Mouse (Mus musculus) stomach, embryonic 14.5 days (tissue): Measurements from ENCODE around the gene Grik1. TPM values are rescaled to one million over a fixed set of nuclear protein-coding genes. Genes with fewer than 3 reads are reported as not detected.

Experiments used
- ATAC-seq: fragments of 200-750 bp; cut with Nextera tagmentation; 2 replicates; pipeline ENCODE4 v1.8.0; 2017; ENCODE audit warnings: low read depth, moderate TSS enrichment; ENCODE audit not compliant: insufficient number of reproducible peaks, insufficient read depth, low FRiP score
- H3K27ac ChIP-seq: fragments of 300-500 bp; sonication (generic); 2 replicates; pipeline ENCODE4 v1.5.1; 2014; ENCODE audit warnings: mild to moderate bottlenecking, low read length, moderate library complexity, mixed read lengths
- H3K27me3 ChIP-seq: fragments of 300-500 bp; sonication (generic); 2 replicates; pipeline ENCODE4 v1.6.1; 2014; ENCODE audit warnings: low read length, control low read depth, mixed read lengths; ENCODE audit not compliant: control insufficient read depth, insufficient read depth
- H3K36me3 ChIP-seq: fragments of 300-500 bp; sonication (generic); 2 replicates; pipeline ENCODE4 v1.6.1; 2014; ENCODE audit warnings: mild to moderate bottlenecking, control low read depth, low read length, moderate library complexity, mixed read lengths; ENCODE audit not compliant: control insufficient read depth, insufficient read depth
- H3K4me1 ChIP-seq: fragments of 300-500 bp; sonication (generic); 2 replicates; pipeline ENCODE4 v1.6.1; 2014; ENCODE audit warnings: low read length, control low read depth, mixed read lengths; ENCODE audit not compliant: control insufficient read depth, insufficient read depth
- H3K4me2 ChIP-seq: fragments of 300-500 bp; sonication (generic); replicated peaks from 2 replicates; pipeline ENCODE4 v1.6.1; 2014; ENCODE audit warnings: low read depth, low read length, control low read depth
- H3K4me3 ChIP-seq: fragments of 300-500 bp; sonication (generic); 2 replicates; pipeline ENCODE4 v1.5.1; 2014; ENCODE audit warnings: low read depth, low read length, control low read depth
- H3K9ac ChIP-seq: fragments of 300-500 bp; sonication (generic); replicated peaks from 2 replicates; pipeline ENCODE4 v1.6.1; 2014; ENCODE audit warnings: low read depth, mild to moderate bottlenecking, control low read depth, low read length, moderate library complexity, mixed read lengths
- H3K9me3 ChIP-seq: fragments of 300-500 bp; sonication (generic); 2 replicates; pipeline ENCODE4 v1.6.1; 2016; ENCODE audit warnings: low read depth, low read length, control low read depth; ENCODE audit not compliant: control insufficient read depth
- WGBS: fragments of 180-500 bp; shearing (Covaris S2); extraction: QIAGEN DNeasy Blood & Tissue Kit; methylation state at CpG from one replicate; pipeline ENCODE4 v1.1.7; 2014; 5-methylcytosine and 5-hydroxymethylcytosine counted together
- polyA plus RNA-seq: library from polyadenylated mRNA; unstranded; fragments of >200 nt; fragmentation: Nextera tagmentation; extraction: Ambion mirVana; gene quantifications from 2 replicates; pipeline ENCODE4 v1.2.1, GENCODE M21; 2014

The Grik1 gene
- polyA plus RNA-seq: 5.1 and 5.3 TPM in 2 replicates

- WGBS: under 1% methylated on average over 27 of the region's 27 CpGs
- Histone ChIP-seq H3K9ac (no peak within 1 kb of the TSS; the same call in 1 of the 2 replicates), H3K36me3 (no peaks in the 10 kb centered on the region)
Observed at GRCm38 (mm10) chr16:88290132-88290772, at the start of gene Grik1. TSS of gene Grik1 (minus strand) at chr16:88290265.

GRCm38 (mm10) chr16:88294209-88294608 is 4.1 kb upstream of the Grik1 start:
- no peak for ATAC-seq
- Histone ChIP-seq H3K27ac (no peak overlapping the region), H3K27me3 (peaks cover 5% of the 10 kb centered on the region; the same call in 1 of the 2 replicates), H3K9ac (no peak overlapping the region), H3K4me3 (no peak overlapping the region), H3K36me3 (no peaks in the 10 kb centered on the region), H3K4me1 (no peaks in the 10 kb centered on the region), H3K9me3 (no peaks in the 10 kb centered on the region), H3K4me2 (no peak overlapping the region)
- 50% methylated on average over 3 of the region's 3 CpGs for WGBS

More at GRCm38 (mm10) chr16:88290132-88290772, at the start of gene Grik1:
- ATAC-seq: peak; percentile 73
- H3K4me1 ChIP-seq: no peaks in the 10 kb centered on the region
- peak within 1 kb of the TSS; percentile 40 for H3K4me3 ChIP-seq
- H3K4me2 ChIP-seq: peak within 1 kb of the TSS; percentile 89
- peaks cover 13% of the 10 kb centered on the region; the same call in 1 of the 2 replicates for H3K27me3 ChIP-seq
- no peak within 1 kb of the TSS for H3K27ac ChIP-seq
- H3K9me3 ChIP-seq: no peaks in the 10 kb centered on the region

- H3K9me3 ChIP-seq: no peaks in the 10 kb centered on the region
- no peak overlapping the region for H3K27ac ChIP-seq
- H3K27me3 ChIP-seq: peaks cover 13% of the 10 kb centered on the region; the same call in 1 of the 2 replicates
- WGBS: under 1% methylated on average over 37 of the region's 40 CpGs
- H3K9ac ChIP-seq: no peak overlapping the region; the same call in 1 of the 2 replicates
- peak overlapping the region; percentile 40 for H3K4me3 ChIP-seq
- H3K4me1 ChIP-seq: no peaks in the 10 kb centered on the region
- H3K36me3 ChIP-seq: no peaks in the 10 kb centered on the region
- peak overlapping the region; percentile 89 for H3K4me2 ChIP-seq
- ATAC-seq: peak; percentile 74
Observed at GRCm38 (mm10) chr16:88289421-88290081, 514 bp downstream of the Grik1 start.

- WGBS: 76% methylated on average over 4 of the region's 4 CpGs
- H3K4me1 ChIP-seq: no peaks in the 10 kb centered on the region
- no peak for ATAC-seq
Observed at GRCm38 (mm10) chr16:88258407-88258806, 31.7 kb downstream of the Grik1 start.

GRCm38 (mm10) chr16:88257072-88257471 is 33.0 kb downstream of the Grik1 start:
- no peaks in the 10 kb centered on the region for H3K27me3 ChIP-seq
- no peak overlapping the region for H3K9ac ChIP-seq
- H3K27ac ChIP-seq: no peak overlapping the region
- ATAC-seq: no peak
- H3K4me1 ChIP-seq: no peaks in the 10 kb centered on the region
- H3K4me3 ChIP-seq: no peak overlapping the region
- WGBS: 80% methylated on average over 5 of the region's 5 CpGs
- H3K9me3 ChIP-seq: no peaks in the 10 kb centered on the region
- no peaks in the 10 kb centered on the region for H3K36me3 ChIP-seq
- H3K4me2 ChIP-seq: no peak overlapping the region

More at GRCm38 (mm10) chr16:88258407-88258806, 31.7 kb downstream of the Grik1 start:
- Histone ChIP-seq H3K4me3 (no peak overlapping the region), H3K4me2 (no peak overlapping the region), H3K36me3 (no peaks in the 10 kb centered on the region), H3K27me3 (no peaks in the 10 kb centered on the region), H3K9ac (no peak overlapping the region), H3K9me3 (no peaks in the 10 kb centered on the region), H3K27ac (no peak overlapping the region)

- ATAC-seq: no peak
- H3K9ac ChIP-seq: no peak overlapping the region
- no peak overlapping the region for H3K27ac ChIP-seq
- H3K36me3 ChIP-seq: no peaks in the 10 kb centered on the region
- 89% methylated on average over 3 of the region's 3 CpGs for WGBS
- no peaks in the 10 kb centered on the region for H3K9me3 ChIP-seq
- H3K4me2 ChIP-seq: no peak overlapping the region
- no peaks in the 10 kb centered on the region for H3K4me1 ChIP-seq
- H3K27me3 ChIP-seq: no peaks in the 10 kb centered on the region
- H3K4me3 ChIP-seq: no peak overlapping the region
Observed at GRCm38 (mm10) chr16:88256101-88256500, 34.0 kb downstream of the Grik1 start.

GRCm38 (mm10) chr16:88252676-88253075 is 37.4 kb downstream of the Grik1 start:
- Histone ChIP-seq H3K27me3 (no peaks in the 10 kb centered on the region), H3K9ac (no peak overlapping the region), H3K4me1 (no peaks in the 10 kb centered on the region), H3K4me3 (no peak overlapping the region), H3K36me3 (no peaks in the 10 kb centered on the region), H3K9me3 (no peaks in the 10 kb centered on the region), H3K27ac (no peak overlapping the region), H3K4me2 (no peak overlapping the region)
- no peak for ATAC-seq
- 79% methylated on average over 2 of the region's 2 CpGs for WGBS

GRCm38 (mm10) chr16:88251049-88251448 is 39.0 kb downstream of the Grik1 start:
- H3K36me3 ChIP-seq: no peaks in the 10 kb centered on the region
- H3K9me3 ChIP-seq: no peaks in the 10 kb centered on the region
- H3K4me1 ChIP-seq: no peaks in the 10 kb centered on the region
- H3K4me3 ChIP-seq: no peak overlapping the region
- no peaks in the 10 kb centered on the region for H3K27me3 ChIP-seq
- H3K27ac ChIP-seq: no peak overlapping the region
- no peak overlapping the region for H3K9ac ChIP-seq
- 42% methylated on average over 5 of the region's 5 CpGs for WGBS
- H3K4me2 ChIP-seq: no peak overlapping the region
- no peak for ATAC-seq
